In the genomic region with DNA sequence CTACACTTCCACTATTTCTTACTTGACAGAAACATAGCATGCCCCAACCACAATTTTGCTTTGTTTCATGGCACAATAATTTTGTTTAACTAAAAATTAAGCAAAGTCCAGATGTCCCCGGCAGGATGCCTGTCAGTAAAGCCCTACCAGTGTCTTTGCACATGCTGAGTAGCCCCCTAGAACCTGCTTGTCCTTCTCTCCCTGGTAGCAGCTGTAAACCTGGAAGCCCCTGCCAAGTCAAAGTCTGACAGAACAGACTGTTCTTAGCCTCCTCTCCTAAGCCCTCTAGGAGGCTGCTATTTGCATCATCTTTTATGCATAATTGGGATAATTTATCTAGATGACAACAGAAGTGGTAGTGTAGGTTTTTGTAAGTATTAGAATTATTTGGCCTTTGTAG, we compare ENCODE assay signal across 27 mouse cellular contexts.
DNase-seq lines count a peak whose midpoint lies in the region; ATAC-seq and TF ChIP-seq lines count a peak whose summit lies in the region.
"Had no signal": no experiment of that assay in that cellular context is flagged by ENCODE, and none has a peak within 500 bp of the region (broad histone marks: within the 10 kb centered on the region; RNA-seq: fewer than 3 reads in every experiment).

No protein-coding gene starts in this region.

- no peaks in the 10 kb centered on the region for H3K9me3 ChIP-seq in forebrain, embryonic 14.5 days (replicated peaks; ENCODE audit: control insufficient read depth, low read length)
- no peaks in the 10 kb centered on the region for H3K9me3 ChIP-seq in forebrain, embryonic 15.5 days
- H3K9me3 ChIP-seq in hindbrain, embryonic 15.5 days: no peaks in the 10 kb centered on the region
- no peaks in the 10 kb centered on the region for H3K9me3 ChIP-seq in hindbrain, embryonic 13.5 days
- H3K9me3 ChIP-seq: embryonic facial prominence, embryonic 10.5 days; embryonic facial prominence, embryonic 13.5 days; forebrain, embryonic 12.5 days had no signal

- WGBS in forebrain, embryonic 14.5 days: 64% methylated on average over 1 of the region's 1 CpGs
- 75% methylated on average over 1 of the region's 1 CpGs for WGBS in forebrain, embryonic 15.5 days
- 47% methylated on average over 1 of the region's 1 CpGs for WGBS in hindbrain, embryonic 15.5 days
- WGBS in hindbrain, embryonic 13.5 days: 72% methylated on average over 1 of the region's 1 CpGs

- H3K4me1 ChIP-seq in forebrain, embryonic 14.5 days (ENCODE audit: control insufficient read depth, insufficient read depth, low read length): no peaks in the 10 kb centered on the region
- H3K4me1 ChIP-seq in forebrain, embryonic 15.5 days: no peaks in the 10 kb centered on the region
- H3K4me1 ChIP-seq in hindbrain, embryonic 15.5 days (replicated peaks): no peaks in the 10 kb centered on the region
- H3K4me1 ChIP-seq in hindbrain, embryonic 13.5 days (replicated peaks): no peaks in the 10 kb centered on the region
- H3K4me1 ChIP-seq: embryonic facial prominence, embryonic 10.5 days; embryonic facial prominence, embryonic 13.5 days; forebrain, embryonic 12.5 days had no signal

- intact Hi-C loops in left cerebral cortex, postnatal 4 days (cut with DNase I): no loop called here
- intact Hi-C loops in left cerebral cortex, adult 2 months (cut with DNase I): no loop called here

- no peak for TF ChIP-seq CTCF in left cerebral cortex, adult 2 months (IDR thresholded peaks at IDR 0.05)

- DNase-seq in forebrain, embryonic 14.5 days (ENCODE audit: low spot score): peak; percentile 13
- peak; percentile 49 for DNase-seq in left cerebral cortex, postnatal 4 days
- DNase-seq in left cerebral cortex, adult 2 months (ENCODE audit: extremely low spot score in 1 of 2, low spot score in 2 of 2): no peak
- peak; percentile 4 for DNase-seq in brain, embryonic 18.5 days (ENCODE audit: low read depth, low spot score)
- DNase-seq in gastrocnemius, adult 8-10 months (ENCODE audit: low spot score in 2 of 2): no peak
- DNase-seq: adrenal gland, adult 8-10 months; adrenal gland, postnatal 25 days; cerebellum, adult 11 months; cerebellum, adult 2 months; cerebellum, postnatal 25 days; embryo, embryonic 11 days; gastrocnemius, postnatal 14 days; heart, adult 11 months; kidney, adult 18-20 months; kidney, adult 9 months had no signal

- no peaks in the 10 kb centered on the region for H3K36me3 ChIP-seq in forebrain, embryonic 14.5 days (ENCODE audit: control insufficient read depth, insufficient read depth, low read length)
- H3K36me3 ChIP-seq in forebrain, embryonic 15.5 days: no peaks in the 10 kb centered on the region
- no peaks in the 10 kb centered on the region for H3K36me3 ChIP-seq in hindbrain, embryonic 15.5 days
- no peaks in the 10 kb centered on the region for H3K36me3 ChIP-seq in hindbrain, embryonic 13.5 days
- H3K36me3 ChIP-seq: embryonic facial prominence, embryonic 10.5 days; embryonic facial prominence, embryonic 13.5 days; forebrain, embryonic 12.5 days had no signal

- no peak overlapping the region for H3K4me3 ChIP-seq in forebrain, embryonic 14.5 days (ENCODE audit: low read depth, low read length)
- H3K4me3 ChIP-seq in forebrain, embryonic 15.5 days: no peak overlapping the region
- no peak overlapping the region for H3K4me3 ChIP-seq in hindbrain, embryonic 15.5 days
- H3K4me3 ChIP-seq in hindbrain, embryonic 13.5 days: no peak overlapping the region
- H3K4me3 ChIP-seq in left cerebral cortex, adult 2 months: no peak overlapping the region
- H3K4me3 ChIP-seq: embryonic facial prominence, embryonic 10.5 days; embryonic facial prominence, embryonic 13.5 days; erythroblast, embryonic 14.5 days; forebrain, embryonic 12.5 days had no signal

- H3K9ac ChIP-seq in forebrain, embryonic 14.5 days (ENCODE audit: low read length): no peak overlapping the region
- H3K9ac ChIP-seq in forebrain, embryonic 15.5 days (replicated peaks): no peak overlapping the region
- H3K9ac ChIP-seq in hindbrain, embryonic 15.5 days: no peak overlapping the region
- no peak overlapping the region for H3K9ac ChIP-seq in hindbrain, embryonic 13.5 days
- H3K9ac ChIP-seq: embryonic facial prominence, embryonic 13.5 days; forebrain, embryonic 12.5 days had no signal

- no peak overlapping the region for H3K27ac ChIP-seq in forebrain, embryonic 14.5 days (ENCODE audit: low read depth, low read length)
- H3K27ac ChIP-seq in forebrain, embryonic 15.5 days (replicated peaks): no peak overlapping the region
- no peak overlapping the region for H3K27ac ChIP-seq in hindbrain, embryonic 15.5 days (replicated peaks)
- no peak overlapping the region for H3K27ac ChIP-seq in hindbrain, embryonic 13.5 days
- H3K27ac ChIP-seq in left cerebral cortex, adult 2 months: no peak overlapping the region
- H3K27ac ChIP-seq: embryonic facial prominence, embryonic 10.5 days; embryonic facial prominence, embryonic 13.5 days; forebrain, embryonic 12.5 days had no signal

- H3K27me3 ChIP-seq in forebrain, embryonic 14.5 days (replicated peaks; ENCODE audit: control insufficient read depth, insufficient read depth, low read length): no peaks in the 10 kb centered on the region
- H3K27me3 ChIP-seq in forebrain, embryonic 15.5 days: no peaks in the 10 kb centered on the region
- no peaks in the 10 kb centered on the region for H3K27me3 ChIP-seq in hindbrain, embryonic 15.5 days
- H3K27me3 ChIP-seq in hindbrain, embryonic 13.5 days: no peaks in the 10 kb centered on the region
- H3K27me3 ChIP-seq: embryonic facial prominence, embryonic 13.5 days; forebrain, embryonic 12.5 days had no signal

- no peak for ATAC-seq in forebrain, embryonic 14.5 days
- ATAC-seq in forebrain, embryonic 15.5 days (replicated peaks): no peak
- peak; percentile 79; the same call in 1 of the 2 replicates for ATAC-seq in hindbrain, embryonic 15.5 days (ENCODE audit: low FRiP score, low read depth)
- ATAC-seq in hindbrain, embryonic 13.5 days (ENCODE audit: low FRiP score): no peak
- ATAC-seq: activated CD4-positive, CD25-positive, alpha-beta regulatory T cell, adult 4 months; CD4-positive, CD25-positive, alpha-beta regulatory T cell, adult 4 months; inflammation-experienced regulatory T-cells, adult 6 months; intestine, embryonic 16.5 days had no signal

- no peak overlapping the region for H3K4me2 ChIP-seq in forebrain, embryonic 14.5 days (ENCODE audit: low read length)
- no peak overlapping the region for H3K4me2 ChIP-seq in forebrain, embryonic 15.5 days (replicated peaks)
- H3K4me2 ChIP-seq in hindbrain, embryonic 15.5 days: no peak overlapping the region
- no peak overlapping the region for H3K4me2 ChIP-seq in hindbrain, embryonic 13.5 days
- H3K4me2 ChIP-seq: embryonic facial prominence, embryonic 13.5 days; forebrain, embryonic 12.5 days; heart, embryonic 11.5 days had no signal

Comparison
In these comparisons a context has a peak if more than half of its experiments do, and no peak if none do; other contexts are left out.
1. DNase-seq: peak in forebrain, embryonic 14.5 days (single experiment), left cerebral cortex, postnatal 4 days (single experiment) and brain, embryonic 18.5 days (single experiment); none in left cerebral cortex, adult 2 months (0 of 2) and gastrocnemius, adult 8-10 months (0 of 2).